10 mouse cellular contexts compared by ENCODE assay signal in the genomic region with DNA sequence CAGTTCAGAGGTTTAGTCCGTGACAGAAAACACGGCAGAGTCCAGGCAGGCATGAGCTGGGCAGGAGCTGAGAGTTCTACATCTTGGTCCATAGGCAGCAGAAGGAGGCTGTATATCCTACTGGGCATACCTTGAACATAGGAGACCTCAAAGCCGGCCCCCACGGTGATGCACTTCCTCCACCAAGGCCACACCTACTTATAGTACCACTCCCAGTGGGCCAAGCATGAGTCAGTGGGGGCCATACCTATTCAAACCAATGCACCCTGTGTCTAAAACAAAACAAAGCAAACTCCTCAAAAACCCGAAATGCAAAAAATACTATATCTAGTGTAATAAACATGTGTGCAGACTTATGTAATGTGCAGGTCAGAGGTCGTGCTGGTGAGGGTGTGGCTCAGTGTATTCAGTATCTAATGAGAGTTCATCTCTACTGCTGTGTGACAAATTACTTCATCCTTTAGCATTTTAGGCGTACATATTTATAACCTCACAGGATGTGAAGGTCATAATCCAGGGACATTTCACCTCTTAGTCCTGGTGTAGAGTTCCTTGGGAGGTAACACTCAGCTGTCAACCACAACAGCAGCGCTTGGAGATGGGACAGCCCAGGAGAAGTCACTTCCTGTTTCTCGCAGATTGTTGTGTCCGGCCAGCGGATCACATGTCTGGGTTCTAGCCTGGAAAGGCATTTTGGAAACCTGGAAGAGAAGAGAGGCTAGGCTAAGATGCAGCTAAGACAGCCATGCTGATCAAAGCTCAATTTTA. TPM values are rescaled to one million over a fixed set of nuclear protein-coding genes. Genes with fewer than 3 reads are reported as not detected.
DNase-seq lines count a peak whose midpoint lies in the region; ATAC-seq and TF ChIP-seq lines count a peak whose summit lies in the region.
"Had no signal": no experiment of that assay in that cellular context is flagged by ENCODE, and none has a peak within 500 bp of the region (broad histone marks: within the 10 kb centered on the region; RNA-seq: fewer than 3 reads in every experiment).

No protein-coding gene starts in this region.

- no peak for ATAC-seq in heart, embryonic 13.5 days (ENCODE audit: extremely low read depth, insufficient number of reproducible peaks, low FRiP score, low TSS enrichment)
- peak; percentile 37; the same call in 1 of the 2 replicates for ATAC-seq in forebrain, embryonic 16.5 days
- peak; percentile 57 for ATAC-seq in liver, embryonic 13.5 days (ENCODE audit: low read depth)

- H3K9me3 ChIP-seq in heart, embryonic 13.5 days: no peaks in the 10 kb centered on the region
- H3K9me3 ChIP-seq in ES-E14 (ENCODE audit: control insufficient read depth, insufficient read depth, low read depth, low read length): no peaks in the 10 kb centered on the region
- H3K9me3 ChIP-seq in forebrain, embryonic 16.5 days (ENCODE audit: control insufficient read depth, low read length): no peaks in the 10 kb centered on the region
- no peaks in the 10 kb centered on the region for H3K9me3 ChIP-seq in liver, embryonic 13.5 days (replicated peaks)

- peak overlapping the region; percentile 58 for H3K4me2 ChIP-seq in heart, embryonic 13.5 days
- no peak overlapping the region for H3K4me2 ChIP-seq in forebrain, embryonic 16.5 days (ENCODE audit: low read length)
- H3K4me2 ChIP-seq in liver, embryonic 13.5 days: peak overlapping the region; percentile 48

- intact Hi-C loops in left cerebral cortex, postnatal 36 days (cut with DNase I): no loop called here

- peaks cover 44% of the 10 kb centered on the region for H3K4me1 ChIP-seq in heart, embryonic 13.5 days
- H3K4me1 ChIP-seq in ES-E14 (ENCODE audit: control insufficient read depth in 2 of 2, insufficient read depth in 2 of 2, low read length in 2 of 2, poor library complexity in 1 of 2): no peaks in the 10 kb centered on the region; a peak in 1 of 4 replicates
- H3K4me1 ChIP-seq in forebrain, embryonic 16.5 days (replicated peaks; ENCODE audit: control insufficient read depth, insufficient read depth, low read length): peaks cover 6% of the 10 kb centered on the region
- peaks cover 62% of the 10 kb centered on the region for H3K4me1 ChIP-seq in liver, embryonic 13.5 days (replicated peaks)

- in situ Hi-C loops in ES-E14 (cut with MboI; ENCODE audit: low sequenced_read_pairs in 2 of 2, unreplicated experiment in 2 of 2): no loop called here

- no peak for DNase-seq in heart, adult 18-20 months
- DNase-seq in ES-E14 (ENCODE audit: low read depth, low spot score): no peak
- DNase-seq in liver, embryonic 13.5 days: no peak
- no peak for DNase-seq in left cerebral cortex, postnatal 36 days (ENCODE audit: low spot score in 2 of 2)
- no peak for DNase-seq in frontal cortex, postnatal 14 days (ENCODE audit: low spot score in 2 of 2)
- no peak for DNase-seq in adrenal gland, postnatal 4 days (ENCODE audit: low spot score in 2 of 2)
- DNase-seq: adrenal gland, postnatal 14 days; B cell, adult 2 months had no signal

- 60% methylated on average over 11 of the region's 11 CpGs for WGBS in heart, embryonic 13.5 days
- WGBS in forebrain, embryonic 16.5 days: 80% methylated on average over 11 of the region's 11 CpGs
- 53% methylated on average over 11 of the region's 11 CpGs for WGBS in liver, embryonic 13.5 days (ENCODE audit: insufficient replicate concordance)

- H3K4me3 ChIP-seq in heart, embryonic 13.5 days: peak overlapping the region; percentile 30
- peak overlapping the region; percentile 24 to 30 for H3K4me3 ChIP-seq in ES-E14 (ENCODE audit: insufficient read depth in 1 of 2, low read depth in 1 of 2, low read length in 2 of 2, poor library complexity in 1 of 2, severe bottlenecking in 1 of 2)
- H3K4me3 ChIP-seq in forebrain, embryonic 16.5 days (replicated peaks; ENCODE audit: low read length): no peak overlapping the region
- peak overlapping the region; percentile 25 for H3K4me3 ChIP-seq in liver, embryonic 13.5 days (replicated peaks)

- no peaks in the 10 kb centered on the region for H3K27me3 ChIP-seq in heart, embryonic 13.5 days (replicated peaks)
- H3K27me3 ChIP-seq in forebrain, embryonic 16.5 days (replicated peaks; ENCODE audit: control insufficient read depth, insufficient read depth, low read length): no peaks in the 10 kb centered on the region
- no peaks in the 10 kb centered on the region for H3K27me3 ChIP-seq in liver, embryonic 13.5 days

- peak overlapping the region; percentile 50 for H3K27ac ChIP-seq in heart, embryonic 13.5 days (replicated peaks)
- peak overlapping the region; percentile 28 for H3K27ac ChIP-seq in ES-E14 (ENCODE audit: insufficient read depth, low read depth, low read length, poor library complexity, severe bottlenecking)
- H3K27ac ChIP-seq in forebrain, embryonic 16.5 days (ENCODE audit: low read length): no peak overlapping the region
- peak overlapping the region; percentile 81 for H3K27ac ChIP-seq in liver, embryonic 13.5 days

- no peak overlapping the region; the same call in 1 of the 2 replicates for H3K9ac ChIP-seq in heart, embryonic 13.5 days
- peak overlapping the region; percentile 42; the same call in 1 of the 2 replicates for H3K9ac ChIP-seq in ES-E14 (ENCODE audit: insufficient read depth, low read depth, low read length, poor library complexity, severe bottlenecking)
- no peak overlapping the region for H3K9ac ChIP-seq in forebrain, embryonic 16.5 days (replicated peaks; ENCODE audit: low read depth, low read length)
- peak overlapping the region; percentile 53 for H3K9ac ChIP-seq in liver, embryonic 13.5 days

- peaks cover 73% of the 10 kb centered on the region for H3K36me3 ChIP-seq in heart, embryonic 13.5 days
- H3K36me3 ChIP-seq in ES-E14 (ENCODE audit: control insufficient read depth, insufficient read depth, low read length, poor library complexity, severe bottlenecking): peaks cover 17% of the 10 kb centered on the region
- peaks cover 7% of the 10 kb centered on the region for H3K36me3 ChIP-seq in forebrain, embryonic 16.5 days (ENCODE audit: control insufficient read depth, insufficient read depth)
- peaks cover 92% of the 10 kb centered on the region for H3K36me3 ChIP-seq in liver, embryonic 13.5 days

TF ChIP-seq in ES-E14, 5 proteins besides CTCF, POLR2A, EP300 and RAD21:
- TF ChIP-seq ZC3H11A (IDR thresholded peaks at IDR 0.05; ENCODE audit: borderline replicate concordance, low read depth, low read length): no peak
- no peak for TF ChIP-seq HCFC1 (IDR thresholded peaks at IDR 0.05; ENCODE audit: borderline replicate concordance, insufficient read depth, low read length)
- TF ChIP-seq ZNF384 (IDR thresholded peaks at IDR 0.05; ENCODE audit: low read depth, low read length): no peak
- TF ChIP-seq MAFK (IDR thresholded peaks at IDR 0.05; ENCODE audit: insufficient read depth, low read depth, low read length): no peak
- no peak for TF ChIP-seq CHD2 (IDR thresholded peaks at IDR 0.05; ENCODE audit: low read depth, low read length)

RNA-seq across cellular contexts. Expression of a gene that starts 22.7 kb away (rescaled TPM):
- polyA plus RNA-seq in heart, embryonic 13.5 days (2015; fragmentation: Nextera tagmentation; extraction: Ambion mirVana): 45.2 and 48.8 TPM in 2 replicates
- total RNA-seq in heart, adult 18-20 months (2021): 10 to 100 TPM; 59.8 to 66.2 TPM
- total RNA-seq in ES-E14 (2012; rRNA removed): 48.3 and 64.5 TPM in 2 replicates
- polyA plus RNA-seq in forebrain, embryonic 16.5 days (2015; fragmentation: Nextera tagmentation; extraction: Ambion mirVana): 22.7 and 26.1 TPM in 2 replicates
- polyA plus RNA-seq in liver, embryonic 13.5 days (2015; fragmentation: Nextera tagmentation; extraction: Ambion mirVana): 103 and 120 TPM in 2 replicates
- 10 to 100 TPM; 47.6 to 48.2 TPM for total RNA-seq in left cerebral cortex, postnatal 36 days (2021)
- 10 to 100 TPM; 90.3 to 90.6 TPM for total RNA-seq in adrenal gland, postnatal 4 days (2021)

RNA-seq across cellular contexts. Expression of a gene that starts 46.6 kb away (rescaled TPM):
- 1.4 and 1.7 TPM in 2 replicates for polyA plus RNA-seq in heart, embryonic 13.5 days (2015; fragmentation: Nextera tagmentation; extraction: Ambion mirVana)
- total RNA-seq in heart, adult 18-20 months (2021): 10 to 100 TPM; 13.1 to 14.0 TPM
- total RNA-seq in ES-E14 (2012; rRNA removed): 24.1 and 26.4 TPM in 2 replicates
- 4.2 and 4.5 TPM in 2 replicates for polyA plus RNA-seq in forebrain, embryonic 16.5 days (2015; fragmentation: Nextera tagmentation; extraction: Ambion mirVana)
- 2.0 and 2.2 TPM in 2 replicates for polyA plus RNA-seq in liver, embryonic 13.5 days (2015; fragmentation: Nextera tagmentation; extraction: Ambion mirVana)
- 10 to 100 TPM; 61.1 to 68.9 TPM for total RNA-seq in left cerebral cortex, postnatal 36 days (2021)
- 10 to 100 TPM; 23.1 to 24.5 TPM for total RNA-seq in adrenal gland, postnatal 4 days (2021)

Comparison
In these comparisons a context has a peak if more than half of its experiments do, and no peak if none do; other contexts are left out.
1. H3K9ac ChIP-seq: peak in ES-E14 (single experiment) and liver, embryonic 13.5 days (single experiment); none in heart, embryonic 13.5 days (single experiment) and forebrain, embryonic 16.5 days (single experiment).